Mouse (Mus musculus): ENCODE results near the gene Xpr1. TPM values are rescaled to one million over a fixed set of nuclear protein-coding genes. Genes with fewer than 3 reads are reported as not detected.

The Xpr1 gene
- polyA plus RNA-seq, 1 experiment from 2014 or later, result 10.1 TPM

Small RNAs within 50 kb of the gene (microRNA-seq; reads per million reads assigned to microRNA genes)
- gene Gm22569, result not detected

Other genes starting within 250 kb of the Xpr1 start
- gene BC034090, start 173.0 kb downstream of the Xpr1 start, polyA plus RNA-seq (2016; fragmentation: Nextera tagmentation; extraction: Ambion mirVana), result 5.2 and 6.8 TPM in 2 replicates
- 88.9 and 89.4 TPM in 2 replicates for gene Acbd6, start 140.7 kb upstream of the Xpr1 start, polyA plus RNA-seq (2016; fragmentation: Nextera tagmentation; extraction: Ambion mirVana)